Mouse (Mus musculus): ENCODE results near the gene F2rl3. TPM values are rescaled to one million over a fixed set of nuclear protein-coding genes. Genes with fewer than 3 reads are reported as not detected.

Gene F2rl3
- polyA plus RNA-seq (2012; rRNA removed): 1.5 TPM in 2 replicates

DNA sequence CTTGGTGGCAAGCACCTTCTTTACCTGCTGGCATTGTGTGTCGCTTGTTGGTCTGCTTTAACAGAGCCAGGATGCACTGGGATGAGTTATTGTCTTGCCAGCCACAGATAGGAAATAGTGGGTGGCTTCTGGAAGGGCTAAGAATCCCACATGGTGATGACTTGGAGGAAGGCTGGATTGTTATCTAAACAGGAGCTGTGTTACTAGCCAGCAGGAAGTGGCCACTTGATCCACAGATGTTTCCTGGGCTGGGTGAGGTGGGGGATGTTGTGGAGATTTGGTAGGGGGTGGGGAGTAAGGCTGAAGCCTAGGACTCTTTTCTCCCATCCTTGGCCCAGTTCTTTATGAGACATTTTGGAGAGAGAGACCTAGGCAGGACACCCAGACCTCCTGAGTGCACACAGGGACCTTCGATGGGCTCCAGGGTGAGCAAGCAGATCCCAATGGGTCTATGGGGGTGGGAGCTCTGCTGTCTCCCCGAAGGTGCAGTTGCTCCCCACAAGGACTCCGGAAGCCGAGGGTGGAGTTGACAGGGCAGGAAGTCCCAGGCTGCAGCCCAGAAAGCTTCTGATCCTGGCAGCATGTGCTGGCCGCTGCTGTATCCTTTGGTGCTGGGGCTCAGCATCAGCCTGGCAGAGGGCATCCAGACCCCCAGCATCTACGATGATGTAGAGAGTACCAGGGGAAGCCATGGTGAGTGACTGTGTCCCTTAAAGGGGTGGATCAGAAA, at the start of gene F2rl3:
Gene F2rl3 (plus strand): TSS at position 559 of the 730 bp plus-strand sequence.
- TF ChIP-seq CTCF (IDR thresholded peaks at IDR 0.05; ENCODE audit: borderline replicate concordance, extremely low read depth, insufficient read depth, insufficient read length) (no peak), POLR2A (IDR thresholded peaks at IDR 0.05; ENCODE audit: borderline replicate concordance, extremely low read depth, insufficient read depth, insufficient read length, poor library complexity, severe bottlenecking) (no peak)
- no peak for DNase-seq (ENCODE audit: low read depth)

GRCm38 (mm10) chr8:72712569-72712968, 49.1 kb upstream of the F2rl3 start:
- TF ChIP-seq POLR2A (IDR thresholded peaks at IDR 0.05; ENCODE audit: borderline replicate concordance, extremely low read depth, insufficient read depth, insufficient read length, poor library complexity, severe bottlenecking) (no peak), CTCF (IDR thresholded peaks at IDR 0.05; ENCODE audit: borderline replicate concordance, extremely low read depth, insufficient read depth, insufficient read length) (no peak)

DNA sequence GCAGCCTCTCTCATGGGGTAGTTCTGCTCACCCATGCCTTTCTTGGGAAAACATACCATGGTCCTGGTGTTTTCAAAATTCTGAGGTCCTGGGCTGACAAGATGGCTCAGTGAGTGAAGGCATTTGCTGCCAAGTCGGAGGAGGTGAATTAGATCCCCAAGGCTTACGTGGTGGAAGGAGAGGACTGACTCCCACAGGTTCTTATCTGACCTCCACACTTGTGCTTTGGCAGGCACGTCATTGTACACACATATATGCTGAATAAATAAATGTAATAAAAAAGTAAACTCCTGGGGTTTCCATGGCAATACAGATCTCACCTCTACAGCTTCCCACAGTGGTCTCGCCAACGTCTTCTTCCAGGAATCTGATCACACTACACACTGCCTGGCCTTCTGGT, 45.1 kb upstream of the F2rl3 start:
- DNase-seq (ENCODE audit: low read depth): no peak
- no peak for TF ChIP-seq CTCF (IDR thresholded peaks at IDR 0.05; ENCODE audit: borderline replicate concordance, extremely low read depth, insufficient read depth, insufficient read length)
- no peak for TF ChIP-seq POLR2A (IDR thresholded peaks at IDR 0.05; ENCODE audit: borderline replicate concordance, extremely low read depth, insufficient read depth, insufficient read length, poor library complexity, severe bottlenecking)

More at GRCm38 (mm10) chr8:72712569-72712968, 49.1 kb upstream of the F2rl3 start:
- no peak for DNase-seq (ENCODE audit: low read depth)

DNA sequence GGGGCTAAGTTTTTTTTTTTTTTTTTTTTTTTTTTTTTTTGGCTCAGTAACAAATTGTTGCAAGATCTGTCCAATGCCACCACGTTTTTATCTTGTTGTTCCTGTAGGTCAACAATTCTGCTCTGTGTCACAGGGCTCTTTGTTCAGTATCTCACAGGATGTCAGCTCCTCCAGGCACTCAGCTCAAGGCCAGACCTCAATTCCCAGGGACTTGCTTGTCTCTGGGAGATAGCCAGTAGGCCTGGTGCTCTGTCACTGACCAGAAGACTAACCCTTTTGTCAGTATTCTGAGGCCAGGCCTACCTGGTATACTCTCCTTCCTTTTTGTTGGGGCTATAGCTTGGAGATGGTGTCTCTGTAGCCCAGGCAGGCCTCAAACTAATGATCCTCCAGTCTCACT, 41.1 kb upstream of the F2rl3 start:
- DNase-seq (ENCODE audit: low read depth): no peak
- TF ChIP-seq POLR2A (IDR thresholded peaks at IDR 0.05; ENCODE audit: borderline replicate concordance, extremely low read depth, insufficient read depth, insufficient read length, poor library complexity, severe bottlenecking) (no peak), CTCF (IDR thresholded peaks at IDR 0.05; ENCODE audit: borderline replicate concordance, extremely low read depth, insufficient read depth, insufficient read length) (no peak)

DNA sequence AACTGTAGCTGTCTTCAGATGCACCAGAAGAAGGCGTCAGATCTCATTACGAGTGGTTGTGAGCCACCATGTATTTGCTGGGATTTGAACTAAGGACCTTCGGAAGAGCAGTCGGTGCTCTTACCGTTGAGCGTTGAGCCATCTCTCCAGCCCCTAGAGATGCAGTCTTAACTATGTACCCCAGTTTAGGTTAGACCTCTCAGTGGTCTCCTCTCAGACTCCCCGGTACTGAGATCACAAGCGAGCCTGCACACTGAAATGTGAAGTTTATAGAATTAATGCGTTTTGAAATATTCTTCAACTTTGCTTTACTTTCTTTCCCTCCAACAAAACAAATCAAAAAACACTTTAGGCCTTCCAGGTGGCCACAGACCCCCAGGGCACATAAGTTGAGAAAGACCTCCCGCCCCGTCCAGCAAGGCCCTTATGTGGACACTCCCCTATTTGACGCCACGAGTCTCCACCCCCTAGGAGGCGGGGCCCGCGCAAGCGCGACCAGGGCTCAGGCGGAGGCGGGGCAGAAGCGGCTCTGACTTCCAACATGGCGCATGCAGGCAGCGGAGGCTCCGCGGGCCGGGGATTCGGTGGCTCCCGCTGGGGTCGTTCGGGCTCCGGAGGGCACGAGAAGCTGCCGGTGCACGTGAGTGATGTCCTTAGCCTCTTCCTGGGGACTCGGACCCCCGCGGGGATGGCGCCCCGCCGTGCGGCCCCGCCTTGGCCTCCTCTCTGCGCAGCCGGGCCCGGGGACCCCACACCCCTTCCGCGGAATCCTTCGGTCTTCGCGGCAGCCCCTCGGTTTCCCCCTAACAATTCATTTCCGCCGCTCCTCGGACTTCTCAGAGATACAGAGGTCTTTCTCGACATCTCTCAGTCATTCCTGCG, 38.7 kb upstream of the F2rl3 start, which contains the start of gene Sin3b:
Gene Sin3b (plus strand): TSS at position 517 of the 882 bp plus-strand sequence.
- TF ChIP-seq POLR2A (IDR thresholded peaks at IDR 0.05; ENCODE audit: borderline replicate concordance, extremely low read depth, insufficient read depth, insufficient read length, poor library complexity, severe bottlenecking): peak; percentile 70
- TF ChIP-seq CTCF (IDR thresholded peaks at IDR 0.05; ENCODE audit: borderline replicate concordance, extremely low read depth, insufficient read depth, insufficient read length): no peak
- DNase-seq (ENCODE audit: low read depth): peak; percentile 97

- TF ChIP-seq POLR2A (IDR thresholded peaks at IDR 0.05; ENCODE audit: borderline replicate concordance, extremely low read depth, insufficient read depth, insufficient read length, poor library complexity, severe bottlenecking): no peak
- peak; percentile 27 for DNase-seq (ENCODE audit: low read depth)
Measured at GRCm38 (mm10) chr8:72723651-72724001, 38.1 kb upstream of the F2rl3 start.

DNA sequence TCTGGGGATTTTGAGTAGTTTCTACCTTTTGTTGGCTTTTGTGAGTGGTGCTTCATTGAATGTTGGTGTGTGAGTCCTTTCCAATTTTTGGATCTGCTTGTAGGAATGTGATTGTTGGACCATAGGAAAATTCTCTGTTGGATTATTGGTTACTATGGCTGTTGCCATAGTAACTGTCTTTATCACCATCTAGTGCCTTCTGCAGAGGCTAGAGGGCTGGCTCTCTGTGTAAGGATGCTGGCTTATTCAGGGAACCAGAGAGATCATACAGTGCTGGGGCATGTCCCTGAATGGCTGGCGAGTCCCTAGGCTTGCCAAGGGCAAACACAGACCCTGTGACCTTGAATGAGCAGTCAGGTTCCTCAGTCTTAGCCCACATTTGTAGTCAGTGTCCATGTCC, 33.0 kb upstream of the F2rl3 start:
- TF ChIP-seq POLR2A (IDR thresholded peaks at IDR 0.05; ENCODE audit: borderline replicate concordance, extremely low read depth, insufficient read depth, insufficient read length, poor library complexity, severe bottlenecking) (no peak), CTCF (IDR thresholded peaks at IDR 0.05; ENCODE audit: borderline replicate concordance, extremely low read depth, insufficient read depth, insufficient read length) (no peak)
- no peak for DNase-seq (ENCODE audit: low read depth)

DNA sequence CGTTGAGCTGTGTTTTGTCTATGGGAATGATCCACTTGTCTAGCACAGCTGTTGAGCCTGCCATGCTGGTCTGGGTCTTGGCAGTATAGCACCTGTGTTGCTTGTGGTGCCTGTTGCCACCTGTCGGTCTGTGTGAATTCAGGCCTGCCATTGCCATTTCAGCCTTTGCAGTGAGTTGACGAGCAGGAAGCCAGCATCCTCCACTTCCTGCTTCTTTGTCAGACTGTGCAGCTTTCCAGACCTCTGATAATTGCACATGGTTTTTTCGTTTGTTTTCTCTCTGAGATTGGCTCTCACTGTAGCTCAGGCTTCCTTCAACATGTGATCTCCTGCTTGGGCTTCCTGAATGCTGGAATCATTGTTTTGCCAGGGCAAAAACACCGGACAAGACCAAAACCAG, 26.7 kb upstream of the F2rl3 start:
- DNase-seq (ENCODE audit: low read depth): no peak
- TF ChIP-seq POLR2A (IDR thresholded peaks at IDR 0.05; ENCODE audit: borderline replicate concordance, extremely low read depth, insufficient read depth, insufficient read length, poor library complexity, severe bottlenecking): no peak
- no peak for TF ChIP-seq CTCF (IDR thresholded peaks at IDR 0.05; ENCODE audit: borderline replicate concordance, extremely low read depth, insufficient read depth, insufficient read length)

GRCm38 (mm10) chr8:72736868-72737267, 24.8 kb upstream of the F2rl3 start:
- no peak for TF ChIP-seq CTCF (IDR thresholded peaks at IDR 0.05; ENCODE audit: borderline replicate concordance, extremely low read depth, insufficient read depth, insufficient read length)
- TF ChIP-seq POLR2A (IDR thresholded peaks at IDR 0.05; ENCODE audit: borderline replicate concordance, extremely low read depth, insufficient read depth, insufficient read length, poor library complexity, severe bottlenecking): no peak

GRCm38 (mm10) chr8:72746061-72746460, 15.6 kb upstream of the F2rl3 start:
- TF ChIP-seq CTCF (IDR thresholded peaks at IDR 0.05; ENCODE audit: borderline replicate concordance, extremely low read depth, insufficient read depth, insufficient read length): peak; percentile 82
- no peak for TF ChIP-seq POLR2A (IDR thresholded peaks at IDR 0.05; ENCODE audit: borderline replicate concordance, extremely low read depth, insufficient read depth, insufficient read length, poor library complexity, severe bottlenecking)
- peak; percentile 60 for DNase-seq (ENCODE audit: low read depth)

More at GRCm38 (mm10) chr8:72736868-72737267, 24.8 kb upstream of the F2rl3 start:
- DNase-seq (ENCODE audit: low read depth): no peak

DNA sequence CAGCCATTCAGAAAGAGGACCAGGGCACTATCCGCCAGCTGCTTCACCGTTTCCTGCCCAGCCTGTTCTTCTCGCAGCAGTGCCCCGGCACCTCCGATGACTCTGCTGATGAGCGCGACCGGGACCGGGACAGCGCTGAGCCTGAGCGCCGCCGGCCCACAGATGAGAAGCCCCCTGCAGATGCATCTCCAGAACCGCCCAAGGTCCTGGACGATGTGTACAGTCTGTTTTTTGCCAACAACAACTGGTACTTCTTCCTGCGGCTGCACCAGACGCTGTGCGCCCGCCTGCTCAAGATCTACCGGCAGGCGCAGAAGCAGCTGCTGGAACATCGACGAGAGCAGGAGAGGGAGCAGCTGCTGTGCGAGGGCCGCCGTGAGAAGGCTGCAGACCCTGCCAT, 11.8 kb upstream of the F2rl3 start:
- DNase-seq (ENCODE audit: low read depth): no peak
- TF ChIP-seq CTCF (IDR thresholded peaks at IDR 0.05; ENCODE audit: borderline replicate concordance, extremely low read depth, insufficient read depth, insufficient read length): no peak
- no peak for TF ChIP-seq POLR2A (IDR thresholded peaks at IDR 0.05; ENCODE audit: borderline replicate concordance, extremely low read depth, insufficient read depth, insufficient read length, poor library complexity, severe bottlenecking)

All from brain, embryonic 14.5 days (tissue).